Mouse (Mus musculus) embryonic stem cell, embryonic (primary cell): ENCODE results near the gene Nicn1.

ENCODE experiments used
- CTCF ChIA-PET, 4 experiments: fragments of 300-600 bp in 2 of 4; fragments of 350-600 bp in 2 of 4; sonication (Branson Sonifier 250); formaldehyde crosslinking; loops; one replicate each; lab custom pipeline; 2022; ENCODE audit warnings: inconsistent platforms in 2 of 4; lab: Charles Lee
- POLR2A ChIA-PET, 4 experiments: fragments of 300-600 bp in 2 of 4; fragments of 350-600 bp in 2 of 4; sonication (Branson Sonifier 250); formaldehyde crosslinking; loops; one replicate each; lab custom pipeline; 2022; ENCODE audit warnings: antibody characterized with exemption in 4 of 4, inconsistent platforms in 1 of 4; lab: Charles Lee

Gene Nicn1

DNA sequence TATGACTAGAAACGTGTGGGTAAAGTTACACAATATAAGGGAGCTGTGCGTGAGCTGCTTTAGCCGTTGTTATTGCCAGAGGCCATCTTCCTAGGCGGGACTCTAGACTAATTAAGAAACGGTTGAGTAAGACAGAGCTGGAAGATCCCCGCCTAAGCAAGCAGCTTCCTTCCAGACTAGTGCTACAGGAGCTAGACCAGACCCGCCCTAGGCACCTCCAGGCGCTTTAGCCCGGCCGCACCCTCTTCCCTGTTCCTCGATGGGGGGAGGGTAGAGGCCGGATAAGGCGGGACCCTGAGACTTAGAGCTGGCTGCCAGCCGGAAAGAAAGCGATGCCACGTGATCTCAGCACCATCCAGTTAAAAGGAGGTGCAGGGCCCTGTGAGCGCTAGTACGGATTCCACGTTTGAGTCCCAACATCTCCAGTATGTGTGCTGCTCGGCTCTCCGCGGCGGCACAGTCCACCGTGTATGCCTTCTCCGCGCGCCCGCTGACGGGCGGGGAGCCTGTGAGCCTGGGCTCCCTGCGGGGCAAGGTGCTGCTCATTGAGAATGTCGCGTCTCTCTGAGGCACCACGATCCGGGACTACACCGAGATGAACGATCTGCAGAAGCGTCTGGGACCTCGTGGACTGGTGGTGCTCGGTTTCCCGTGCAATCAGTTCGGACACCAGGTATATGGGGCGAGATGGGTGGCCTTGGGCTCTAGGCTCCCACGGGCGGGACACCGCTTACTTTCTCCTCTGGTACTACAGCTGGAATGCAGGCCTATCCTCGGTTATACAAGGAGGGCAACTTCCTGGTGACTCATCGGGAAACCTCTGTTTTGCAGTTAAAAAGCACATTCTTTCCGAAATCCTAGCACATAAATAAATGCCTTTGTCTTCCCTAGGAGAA lies 48.9 kb downstream of the Nicn1 start, which contains the start of gene Gpx1:
Gene Gpx1 (plus strand): TSS at position 18 of the 896 bp plus-strand sequence.
- ChIA-PET POLR2A (interaction anchor here (0.5 to 3.7 kb wide), 140 partner anchors 8 to 1933 kb away, joined by 3 to 96 read pairs (median 4); partner anchors contain the start of genes Dag1 (in 4 of the 4), Rhoa (in 4 of the 4), Tcta (in 4 of the 4) and 1700102P08Rik (in 3 of the 4)), CTCF (interaction anchor here in 2 of 4 experiments (0.9 to 1.9 kb wide), 8 partner anchors 11 to 114 kb away, joined by 3 to 8 read pairs (median 5); partner anchors contain the start of genes Rhoa (in 1 of the 2) and Tcta (in 1 of the 2))

DNA sequence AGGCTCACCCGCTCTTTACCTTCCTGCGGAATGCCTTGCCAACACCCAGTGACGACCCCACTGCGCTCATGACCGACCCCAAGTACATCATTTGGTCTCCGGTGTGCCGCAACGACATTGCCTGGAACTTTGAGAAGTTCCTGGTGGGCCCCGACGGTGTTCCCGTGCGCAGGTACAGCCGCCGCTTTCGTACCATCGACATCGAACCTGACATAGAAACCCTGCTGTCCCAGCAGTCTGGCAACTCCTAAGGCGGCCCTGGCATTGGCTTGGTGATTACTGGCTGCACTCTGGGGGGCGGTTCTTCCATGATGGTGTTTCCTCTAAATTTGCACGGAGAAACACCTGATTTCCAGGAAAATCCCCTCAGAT lies 49.6 kb downstream of the Nicn1 start:
- CTCF ChIA-PET = no interaction called here

DNA sequence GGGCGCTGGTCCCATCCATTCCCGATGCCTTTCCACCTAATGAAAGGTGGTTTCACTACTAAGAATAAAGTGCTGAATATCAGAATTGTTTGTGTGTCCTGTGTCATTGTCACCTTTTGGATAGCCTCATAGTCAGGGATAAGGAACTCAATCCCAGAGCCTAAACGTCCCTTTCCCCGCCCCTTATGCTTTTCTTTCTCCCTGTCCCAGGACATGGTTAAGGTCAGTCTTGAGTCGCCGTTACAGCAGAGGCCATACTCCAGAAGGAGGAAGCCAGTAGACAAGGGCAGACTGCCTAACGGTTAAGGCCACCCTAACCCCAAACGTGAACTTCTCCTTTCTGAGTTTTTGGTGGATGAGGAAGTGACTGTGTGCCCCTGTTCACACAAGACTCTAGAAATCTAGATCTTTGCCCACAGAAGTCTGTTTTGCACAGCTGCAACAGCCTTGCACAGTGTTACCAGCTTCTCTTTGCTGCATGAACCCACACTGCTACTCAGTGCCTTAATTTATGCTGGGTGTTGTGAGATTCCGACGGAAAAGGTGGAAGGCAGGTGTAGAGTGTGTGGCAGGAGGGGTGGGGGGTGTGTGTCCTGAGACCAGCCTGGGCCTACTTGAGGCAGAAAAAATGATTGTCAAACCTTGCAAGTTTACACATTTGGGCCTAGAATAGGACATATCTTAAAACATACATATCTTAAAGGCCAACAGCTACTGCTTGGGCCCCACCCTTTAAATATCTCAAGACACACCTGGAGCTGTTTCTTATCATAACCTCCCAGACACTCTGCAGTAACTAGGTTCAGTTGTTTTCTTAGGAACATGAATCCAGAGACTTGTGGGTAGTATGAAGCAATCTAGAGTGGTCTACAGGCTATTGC lies 50.3 kb downstream of the Nicn1 start:
- POLR2A ChIA-PET = interaction anchor here in 3 of 4 experiments (0.7 to 3.8 kb wide), 21 partner anchors 12 to 485 kb away, joined by 3 to 20 read pairs (median 3); partner anchors contain the start of genes Amt (in 2 of the 3), 1700102P08Rik (in 1 of the 3), Celsr3 (in 1 of the 3) and Dag1 (in 1 of the 3)
- CTCF ChIA-PET = no interaction called here

More for the DNA sequence above, 49.6 kb downstream of the Nicn1 start:
- POLR2A ChIA-PET = interaction anchor here in 3 of 4 experiments (0.9 to 3.8 kb wide), 31 partner anchors 8 to 371 kb away, joined by 3 to 96 read pairs (median 13); partner anchors contain the start of genes 1700102P08Rik (in 3 of the 3), Rhoa (in 2 of the 3), Tcta (in 2 of the 3) and Amt (in 1 of the 3)

DNA sequence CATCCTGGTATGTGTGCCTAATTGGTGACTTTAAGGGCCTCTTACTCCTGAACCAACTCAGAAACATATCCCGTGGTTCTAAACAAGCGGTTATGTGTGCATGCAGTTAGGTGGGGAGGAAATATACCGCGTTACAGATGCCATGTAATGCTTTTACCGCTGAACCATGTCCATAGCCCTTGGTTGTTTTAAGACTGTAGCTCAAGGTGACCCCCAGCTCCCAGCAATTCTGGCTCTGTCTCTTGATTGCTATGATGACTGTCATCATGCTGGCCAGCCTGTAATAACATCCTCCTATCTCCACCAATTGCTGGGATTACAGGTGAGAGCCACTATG lies 50.9 kb downstream of the Nicn1 start:
- POLR2A ChIA-PET = interaction anchor here in 3 of 4 experiments (0.7 to 3.8 kb wide), 21 partner anchors 10 to 484 kb away, joined by 3 to 20 read pairs (median 3); partner anchors contain the start of genes Amt (in 2 of the 3), 1700102P08Rik (in 1 of the 3), Celsr3 (in 1 of the 3) and Dag1 (in 1 of the 3)
- CTCF ChIA-PET = no interaction called here

DNA sequence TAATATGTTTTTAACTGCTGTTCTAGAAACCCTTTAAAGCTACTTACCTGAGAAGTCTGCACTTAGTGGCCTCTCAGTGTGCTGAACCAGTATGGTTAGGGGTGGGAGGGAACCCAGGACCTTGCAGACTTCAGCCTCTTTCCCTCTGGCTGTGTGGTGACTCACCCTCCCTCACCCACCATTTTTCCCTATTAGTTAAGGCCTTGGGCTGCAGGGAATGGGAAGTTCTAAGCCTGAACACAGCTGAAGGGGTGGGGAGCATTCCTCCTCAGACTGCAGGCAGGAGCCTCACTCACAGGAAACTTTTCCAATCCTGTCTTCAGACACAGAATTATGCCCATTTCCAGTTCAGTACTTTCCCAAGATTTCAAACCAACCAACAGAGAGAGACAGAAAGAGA lies 51.6 kb downstream of the Nicn1 start:
- ChIA-PET CTCF (interaction anchor here in 2 of 4 experiments (0.6 kb wide), 2 partner anchors 28 to 111 kb away, joined by 7 to 8 read pairs; no protein-coding TSS in a partner anchor), POLR2A (interaction anchor here in 3 of 4 experiments (0.8 to 3.8 kb wide), 15 partner anchors 8 to 234 kb away, joined by 3 to 20 read pairs (median 4); partner anchors contain the start of genes 1700102P08Rik (in 1 of the 3), Rhoa (in 1 of the 3) and Tcta (in 1 of the 3))

DNA sequence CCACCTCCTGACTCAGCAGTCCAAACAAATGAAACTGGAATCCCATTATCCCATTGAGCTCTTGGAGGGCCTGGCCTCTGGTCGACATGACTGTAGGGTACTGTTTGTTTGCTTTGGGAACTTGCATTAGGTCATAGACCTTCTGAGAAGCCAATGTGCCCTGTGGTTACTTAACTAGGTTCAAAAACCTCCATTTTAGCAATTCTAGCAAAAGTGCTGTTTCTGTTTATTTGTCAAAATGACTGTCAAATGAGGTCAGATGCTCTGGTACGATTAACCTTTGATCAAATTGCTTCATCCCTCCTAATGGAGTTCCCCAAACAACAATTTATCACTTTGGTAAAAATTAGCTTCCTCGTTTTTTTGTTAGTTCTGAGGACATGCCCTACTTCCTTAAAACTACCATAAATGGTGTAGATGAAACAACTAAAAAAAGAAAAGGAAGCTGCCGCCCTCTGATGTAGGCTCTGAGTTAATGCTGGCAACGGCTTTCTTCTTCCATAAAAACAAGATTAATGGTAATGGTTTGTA lies 52.1 kb downstream of the Nicn1 start:
- POLR2A ChIA-PET = interaction anchor here in 3 of 4 experiments (0.7 to 3.8 kb wide), 13 partner anchors 9 to 195 kb away, joined by 3 to 20 read pairs (median 3); no protein-coding TSS in a partner anchor

DNA sequence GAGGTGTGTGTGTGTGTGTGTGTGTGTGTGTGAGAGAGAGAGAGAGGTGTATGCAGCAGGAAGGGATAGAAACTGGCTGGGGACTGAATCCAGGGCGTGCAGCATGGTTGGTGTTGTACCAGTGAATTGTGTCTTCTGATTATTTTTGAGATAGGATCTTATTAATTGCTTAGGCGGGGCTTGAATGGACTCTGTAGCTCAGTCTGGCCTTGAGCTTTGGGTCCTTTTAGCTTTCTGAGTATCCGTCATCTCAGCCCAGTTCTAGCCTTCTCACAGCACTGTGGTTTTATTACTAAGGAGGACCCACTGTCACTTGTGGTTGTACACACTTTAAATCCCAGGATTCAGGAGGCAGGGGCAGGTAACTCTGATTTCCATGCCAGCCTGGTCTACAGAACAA lies 53.1 kb downstream of the Nicn1 start:
- POLR2A ChIA-PET = interaction anchor here in 2 of 4 experiments (0.5 to 3.8 kb wide), 11 partner anchors 8 to 194 kb away, joined by 3 to 20 read pairs (median 3); no protein-coding TSS in a partner anchor

More for the DNA sequence above, 52.1 kb downstream of the Nicn1 start:
- CTCF ChIA-PET = interaction anchor here in 2 of 4 experiments (0.5 to 0.7 kb wide), 4 partner anchors 28 to 227 kb away, joined by 4 to 12 read pairs (median 8); partner anchors contain the start of gene Dalrd3 (in 1 of the 2)

DNA sequence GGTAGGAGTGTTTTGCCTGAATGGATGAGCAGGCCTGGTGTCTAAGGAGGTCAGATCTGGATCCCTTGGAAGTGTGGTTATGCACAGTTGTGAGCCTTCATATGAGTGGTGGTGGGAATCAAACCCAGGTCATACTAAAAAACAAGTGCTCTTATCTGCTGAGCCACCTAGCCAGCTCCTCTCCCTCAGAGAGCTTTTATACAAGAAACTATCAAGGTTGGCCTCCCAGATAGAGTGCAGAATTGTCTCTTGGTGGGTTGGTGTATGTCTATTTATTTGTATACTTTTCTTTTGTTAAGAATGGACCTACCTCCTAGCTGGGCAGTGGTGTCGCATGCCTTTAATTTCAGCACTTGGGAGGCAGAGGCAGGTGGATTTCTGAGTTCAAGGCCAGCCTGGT lies 53.6 kb downstream of the Nicn1 start:
- ChIA-PET POLR2A (interaction anchor here in 3 of 4 experiments (0.7 to 3.8 kb wide), 11 partner anchors 10 to 150 kb away, joined by 3 to 20 read pairs (median 4); partner anchors contain the start of gene 1700102P08Rik (in 1 of the 3)), CTCF (interaction anchor here in 3 of 4 experiments (0.6 to 1.7 kb wide), 4 partner anchors 21 to 1637 kb away, joined by 3 to 4 read pairs (median 3); no protein-coding TSS in a partner anchor)

More for the DNA sequence above, 53.1 kb downstream of the Nicn1 start:
- CTCF ChIA-PET = interaction anchor here in 1 of 4 experiments (1.7 kb wide), 1 partner anchor 21 kb away, joined by 3 read pairs; no protein-coding TSS in a partner anchor

DNA sequence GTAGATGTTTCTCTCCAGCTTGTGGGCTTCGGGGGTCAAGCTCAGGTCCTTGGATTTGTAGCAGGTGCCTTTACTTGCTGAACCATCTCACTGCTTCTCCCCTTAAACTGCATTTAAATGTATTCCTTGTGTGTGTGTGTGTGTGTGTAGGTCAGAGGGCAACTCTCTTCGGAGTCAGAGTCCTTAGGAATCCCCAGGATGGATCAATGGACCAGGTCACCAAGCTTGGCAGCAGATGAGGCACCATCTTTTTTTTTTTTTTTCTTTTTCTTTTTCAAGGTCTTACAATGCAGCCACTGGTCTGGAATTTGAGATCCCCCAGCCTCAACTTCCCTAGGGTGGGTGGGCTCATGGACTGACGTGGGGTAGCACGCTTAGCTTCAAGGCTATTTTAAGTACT lies 54.2 kb downstream of the Nicn1 start:
- CTCF ChIA-PET = interaction anchor here (0.6 to 1.7 kb wide), 8 partner anchors 22 to 1636 kb away, joined by 3 to 5 read pairs (median 3); no protein-coding TSS in a partner anchor
- POLR2A ChIA-PET = interaction anchor here in 3 of 4 experiments (0.6 to 2.9 kb wide), 15 partner anchors 11 to 1887 kb away, joined by 3 to 7 read pairs (median 4); partner anchors contain the start of genes Amt (in 2 of the 3) and 1700102P08Rik (in 1 of the 3)
